Mouse (Mus musculus) erythroblast, embryonic 14.5 days (primary cell): Measurements from ENCODE around the gene Npm1.

Experiments used
- GATA1 ChIP-seq: IDR thresholded peaks from 2 replicates; pipeline ENCODE4 v1.6.1; 2012; ENCODE audit warnings: low read length, inconsistent platforms, mixed read lengths
- TAL1 ChIP-seq: IDR thresholded peaks from 3 replicates; pipeline ENCODE4 v1.6.1; 2012; ENCODE audit warnings: low read length, inconsistent platforms, mixed read lengths

DNA sequence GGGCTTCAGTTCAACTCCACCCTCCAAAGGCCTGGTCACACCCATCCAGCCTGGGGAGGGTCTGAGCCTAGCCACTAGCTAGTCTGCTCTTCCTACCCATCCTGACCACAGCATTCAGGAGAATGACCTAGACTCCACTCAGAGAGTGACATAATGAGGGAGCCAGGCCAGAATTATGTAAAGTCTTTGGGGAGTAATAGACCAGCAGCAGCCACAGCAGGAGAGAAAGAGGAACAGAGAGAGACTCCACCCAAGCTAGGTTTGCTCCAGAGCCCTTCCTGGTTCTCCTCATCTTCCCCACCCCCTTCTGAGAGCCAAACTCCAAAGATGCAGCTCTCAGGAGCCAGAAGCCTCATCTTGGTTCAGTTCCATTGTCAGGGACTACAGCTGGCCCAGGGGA lies 35.9 kb downstream of the Npm1 start:
- no peak for TF ChIP-seq TAL1
- TF ChIP-seq GATA1, result no peak
